Mouse (Mus musculus) hindbrain, embryonic 14.5 days (tissue): ENCODE results near the gene Pde4c. TPM values are rescaled to one million over a fixed set of nuclear protein-coding genes. Genes with fewer than 3 reads are reported as not detected.

Source experiments
- ATAC-seq: fragments of 200-750 bp; cut with Nextera tagmentation; 2 replicates; pipeline ENCODE4 v1.8.0; 2017; ENCODE audit warnings: moderate number of reproducible peaks, mild to moderate bottlenecking, moderate TSS enrichment, moderate library complexity; ENCODE audit not compliant: low FRiP score
- DNase-seq: peaks from one replicate; pipeline ENCODE4 v3.0.0-alpha.2; 2015; ENCODE audit warnings: low spot score
- H3K27ac ChIP-seq: fragments of 300-500 bp; sonication (generic); 2 replicates; pipeline ENCODE4 v1.5.1; 2014; ENCODE audit warnings: mild to moderate bottlenecking, moderate library complexity
- H3K27me3 ChIP-seq: fragments of 300-500 bp; sonication (generic); 2 replicates; pipeline ENCODE4 v1.6.1; 2014; ENCODE audit warnings: mild to moderate bottlenecking, low read length, mixed read lengths; ENCODE audit not compliant: control insufficient read depth, insufficient read depth
- H3K36me3 ChIP-seq: fragments of 300-500 bp; sonication (generic); replicated peaks from 2 replicates; pipeline ENCODE4 v1.6.1; 2014; ENCODE audit not compliant: control insufficient read depth, insufficient read depth
- H3K4me1 ChIP-seq: fragments of 300-500 bp; sonication (generic); replicated peaks from 2 replicates; pipeline ENCODE4 v1.6.1; 2014; ENCODE audit warnings: antibody characterized with exemption, low read length, mixed read lengths; ENCODE audit not compliant: control insufficient read depth, insufficient read depth
- H3K4me2 ChIP-seq: fragments of 300-500 bp; sonication (generic); replicated peaks from 2 replicates; pipeline ENCODE4 v1.6.1; 2014; ENCODE audit warnings: mild to moderate bottlenecking, moderate library complexity
- H3K4me3 ChIP-seq: fragments of 300-500 bp; sonication (generic); replicated peaks from 2 replicates; pipeline ENCODE4 v1.5.1; 2014; ENCODE audit warnings: mild to moderate bottlenecking, low read length
- H3K9ac ChIP-seq: fragments of 300-500 bp; sonication (generic); 2 replicates; pipeline ENCODE4 v1.6.1; 2014
- H3K9me3 ChIP-seq: fragments of 300-500 bp; sonication (generic); 2 replicates; pipeline ENCODE4 v1.6.1; 2016; ENCODE audit warnings: low read length; ENCODE audit not compliant: control insufficient read depth
- WGBS: fragments of 180-500 bp; shearing (Covaris S2); extraction: QIAGEN DNeasy Blood & Tissue Kit; methylation state at CpG from one replicate; pipeline ENCODE4 v1.1.7; 2014; 5-methylcytosine and 5-hydroxymethylcytosine counted together
- polyA plus RNA-seq: library from polyadenylated mRNA; unstranded; fragments of >200 nt; fragmentation: Nextera tagmentation; extraction: Ambion mirVana; gene quantifications from 2 replicates; pipeline ENCODE4 v1.2.1, GENCODE M21; 2014

The Pde4c gene
- polyA plus RNA-seq, 1 experiment from 2014 or later, result 0.32 TPM

DNA sequence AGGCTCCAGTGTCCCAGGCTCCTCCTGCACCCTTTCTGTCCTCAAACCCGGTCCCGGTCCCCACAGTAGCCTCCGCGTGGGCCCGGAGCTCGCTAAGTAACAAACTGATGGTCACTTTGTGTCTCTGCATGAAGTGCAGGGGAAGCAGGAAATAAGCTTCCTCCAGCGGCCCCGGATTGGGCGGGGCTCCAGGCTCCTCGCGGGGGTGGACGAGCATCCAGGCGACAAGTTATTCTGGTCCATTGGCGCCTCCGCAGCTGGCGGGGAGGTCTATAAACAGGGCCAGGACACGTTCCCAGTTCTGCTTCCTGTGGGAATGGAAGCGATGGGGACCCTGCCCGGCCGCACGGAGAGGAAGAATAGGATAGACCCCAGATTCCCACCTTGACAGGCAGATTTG lies 29.6 kb downstream of the Pde4c start:
- no peak for DNase-seq
- Histone ChIP-seq H3K4me3 (no peak overlapping the region), H3K4me2 (no peak overlapping the region), H3K9ac (no peak overlapping the region), H3K27ac (no peak overlapping the region), H3K4me1 (peaks cover 10% of the 10 kb centered on the region), H3K27me3 (no peaks in the 10 kb centered on the region), H3K36me3 (peaks cover 23% of the 10 kb centered on the region), H3K9me3 (no peaks in the 10 kb centered on the region)
- WGBS, result 31% methylated on average over 21 of the region's 21 CpGs
- ATAC-seq, result no peak

DNA sequence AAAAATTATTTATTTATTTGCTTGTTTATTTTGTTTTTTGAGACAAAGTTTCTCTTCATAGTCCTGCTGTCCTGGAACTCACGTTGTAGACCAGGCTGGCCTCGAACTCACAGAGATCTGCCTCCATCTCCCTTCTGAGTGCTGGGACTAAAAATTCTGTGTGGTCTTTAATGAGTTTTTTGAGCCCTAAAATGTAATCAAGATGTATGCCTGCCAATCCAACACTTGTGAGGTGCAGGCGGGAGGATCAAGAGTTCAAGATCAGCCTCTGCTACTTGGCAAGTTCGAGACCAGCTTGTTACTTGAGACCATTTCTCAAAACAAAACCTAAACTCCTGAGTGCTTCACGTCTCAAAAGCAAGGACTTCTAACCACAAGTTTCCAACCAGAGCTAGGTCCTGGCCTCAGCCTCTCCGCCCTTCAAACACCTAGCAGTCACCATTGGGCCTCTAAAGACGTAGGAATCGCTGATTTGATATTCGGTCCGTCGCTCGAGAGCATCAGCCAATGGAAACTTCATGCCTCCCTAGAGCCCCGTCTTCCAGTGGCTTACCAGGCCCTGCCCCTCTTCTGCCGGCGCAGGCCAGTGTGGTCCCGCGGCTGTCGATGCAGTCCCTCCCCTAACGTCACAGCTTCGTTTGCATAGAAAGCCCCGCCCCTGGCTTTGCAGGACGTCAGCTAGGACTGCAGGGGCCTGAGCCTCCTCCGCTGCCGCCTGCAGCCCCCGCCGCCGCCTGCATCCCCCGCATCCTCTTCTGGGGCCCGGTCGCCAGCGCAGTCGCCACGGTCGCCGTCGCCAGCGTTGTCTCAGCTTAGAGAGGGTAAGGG lies 30.7 kb downstream of the Pde4c start, which contains the start of gene Rab3a:
Gene Rab3a (plus strand): TSS at position 637 of the 828 bp plus-strand sequence.
- peak within 1 kb of the TSS; percentile 87 for H3K4me2 ChIP-seq
- WGBS, result 7% methylated on average over 37 of the region's 37 CpGs
- peak within 1 kb of the TSS; percentile 63 for H3K4me3 ChIP-seq
- DNase-seq, result peak; percentile 95
- peak within 1 kb of the TSS; percentile 92 for H3K27ac ChIP-seq
- H3K36me3 ChIP-seq, result peaks cover 29% of the 10 kb centered on the region
- peaks cover 14% of the 10 kb centered on the region for H3K4me1 ChIP-seq
- no peaks in the 10 kb centered on the region for H3K9me3 ChIP-seq
- H3K9ac ChIP-seq, result peak within 1 kb of the TSS; percentile 81
- ATAC-seq, result peak; percentile 97
- no peaks in the 10 kb centered on the region for H3K27me3 ChIP-seq

- Histone ChIP-seq H3K4me3 (peak overlapping the region; percentile 63), H3K4me1 (peaks cover 22% of the 10 kb centered on the region), H3K4me2 (peak overlapping the region; percentile 87), H3K9ac (peak overlapping the region; percentile 81), H3K27ac (peak overlapping the region; percentile 92), H3K36me3 (peaks cover 29% of the 10 kb centered on the region), H3K9me3 (no peaks in the 10 kb centered on the region), H3K27me3 (no peaks in the 10 kb centered on the region)
- WGBS, result 12% methylated on average over 50 of the region's 50 CpGs
- peak; percentile 53 for ATAC-seq
- peak; percentile 77 for DNase-seq
These were observed 31.5 kb downstream of the Pde4c start for GRCm38 (mm10) chr8:70754871-70755660.

DNA sequence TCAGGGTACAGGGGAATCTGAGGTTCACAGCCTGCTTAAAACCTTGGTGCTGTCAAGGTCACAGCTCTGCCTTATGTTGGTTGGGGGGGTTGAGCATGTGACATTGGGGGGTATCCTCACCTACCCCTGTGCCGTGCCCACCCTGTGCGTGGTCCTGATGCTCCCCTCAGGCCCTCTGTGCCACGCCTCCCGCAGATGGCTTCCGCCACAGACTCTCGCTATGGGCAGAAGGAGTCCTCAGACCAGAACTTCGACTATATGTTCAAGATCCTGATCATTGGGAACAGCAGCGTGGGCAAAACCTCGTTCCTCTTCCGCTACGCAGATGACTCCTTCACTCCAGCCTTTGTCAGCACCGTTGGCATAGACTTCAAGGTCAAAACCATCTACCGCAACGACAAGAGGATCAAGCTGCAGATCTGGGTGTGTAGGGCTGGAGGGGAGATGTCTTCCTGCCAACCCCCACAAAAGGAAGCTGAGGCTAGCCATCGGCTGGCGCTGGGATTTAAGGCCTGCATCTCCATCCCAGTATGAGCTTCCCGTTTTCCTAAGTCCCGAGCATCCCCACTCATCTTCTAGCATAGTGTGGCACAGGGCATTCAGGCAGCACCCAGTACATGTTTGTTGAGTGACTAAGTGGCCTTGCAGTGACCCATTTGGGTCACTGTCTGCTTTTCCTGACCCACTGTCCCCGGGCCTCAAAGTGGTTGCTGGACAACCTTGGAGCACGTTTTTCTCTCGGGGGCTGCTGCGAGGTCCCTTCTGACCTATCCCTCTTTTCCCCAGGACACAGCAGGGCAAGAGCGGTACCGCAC lies 32.3 kb downstream of the Pde4c start:
- Histone ChIP-seq H3K27me3 (no peaks in the 10 kb centered on the region), H3K9me3 (no peaks in the 10 kb centered on the region), H3K4me1 (peaks cover 25% of the 10 kb centered on the region), H3K4me3 (peak overlapping the region; percentile 63), H3K27ac (peak overlapping the region; percentile 92; the same call in 1 of the 2 replicates), H3K4me2 (peak overlapping the region; percentile 87), H3K36me3 (peaks cover 29% of the 10 kb centered on the region), H3K9ac (peak overlapping the region; percentile 81)
- ATAC-seq, result no peak
- 82% methylated on average over 24 of the region's 24 CpGs for WGBS
- no peak for DNase-seq

DNA sequence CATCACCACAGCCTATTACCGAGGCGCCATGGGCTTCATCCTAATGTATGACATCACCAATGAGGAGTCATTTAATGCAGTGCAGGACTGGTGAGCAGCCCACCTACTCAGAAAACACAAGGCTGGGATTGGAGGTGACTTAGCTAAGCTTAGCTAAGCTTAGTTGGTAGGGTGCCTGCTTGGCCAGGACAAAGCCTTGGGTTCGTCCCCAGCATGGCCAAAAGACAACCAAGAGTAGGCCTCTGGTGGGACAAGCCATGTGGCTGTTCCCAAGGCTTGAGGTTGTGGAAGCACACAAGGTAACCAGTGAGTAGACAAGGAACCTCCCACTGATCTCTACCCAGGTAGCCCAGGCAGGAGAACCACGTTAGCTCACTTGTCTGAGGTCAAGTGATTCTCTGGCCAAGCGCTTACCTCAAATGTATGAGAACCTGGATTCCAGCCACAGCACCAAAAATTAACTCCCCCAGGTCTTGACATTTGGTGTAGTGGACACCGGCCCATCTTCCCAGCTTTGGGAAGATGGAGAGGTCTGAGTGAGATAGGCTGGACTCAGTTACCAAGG lies 33.0 kb downstream of the Pde4c start:
- no peak overlapping the region for H3K27ac ChIP-seq
- H3K36me3 ChIP-seq, result peaks cover 29% of the 10 kb centered on the region
- no peak overlapping the region for H3K4me3 ChIP-seq
- no peak overlapping the region for H3K9ac ChIP-seq
- no peaks in the 10 kb centered on the region for H3K27me3 ChIP-seq
- H3K9me3 ChIP-seq, result no peaks in the 10 kb centered on the region
- WGBS, result 92% methylated on average over 6 of the region's 6 CpGs
- DNase-seq (no peak), ATAC-seq (no peak)
- H3K4me2 ChIP-seq, result no peak overlapping the region
- peaks cover 30% of the 10 kb centered on the region for H3K4me1 ChIP-seq

- H3K4me1 ChIP-seq, result peaks cover 31% of the 10 kb centered on the region
- 52% methylated on average over 22 of the region's 22 CpGs for WGBS
These were observed 34.2 kb downstream of the Pde4c start for GRCm38 (mm10) chr8:70757523-70758307.

DNA sequence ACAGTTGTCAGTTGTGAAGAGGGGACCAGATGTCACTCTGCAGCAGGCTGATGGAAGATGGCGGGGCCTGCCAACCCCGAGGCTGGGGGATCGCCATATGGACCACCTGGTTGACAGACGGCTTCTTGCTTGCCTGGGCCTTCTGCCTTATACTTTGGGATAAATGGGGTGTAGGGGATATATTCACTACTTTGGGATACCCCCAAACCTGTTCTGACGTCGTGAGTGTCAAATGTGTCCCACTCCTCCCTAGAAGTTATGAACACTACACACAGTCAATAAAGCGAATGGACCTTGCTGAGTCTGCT lies 34.7 kb downstream of the Pde4c start:
- Histone ChIP-seq H3K9me3 (no peaks in the 10 kb centered on the region), H3K36me3 (peaks cover 29% of the 10 kb centered on the region), H3K9ac (no peak overlapping the region), H3K4me1 (peaks cover 31% of the 10 kb centered on the region), H3K4me3 (no peak overlapping the region), H3K27me3 (no peaks in the 10 kb centered on the region), H3K27ac (no peak overlapping the region), H3K4me2 (no peak overlapping the region)
- no peak for ATAC-seq
- WGBS, result 69% methylated on average over 7 of the region's 7 CpGs
- no peak for DNase-seq

More at GRCm38 (mm10) chr8:70757523-70758307, 34.2 kb downstream of the Pde4c start:
- Histone ChIP-seq H3K27me3 (no peaks in the 10 kb centered on the region), H3K4me2 (no peak overlapping the region), H3K36me3 (peaks cover 29% of the 10 kb centered on the region), H3K4me3 (no peak overlapping the region), H3K9ac (peak overlapping the region; percentile 22; the same call in 1 of the 2 replicates), H3K27ac (no peak overlapping the region), H3K9me3 (no peaks in the 10 kb centered on the region)
- ATAC-seq (no peak), DNase-seq (no peak)
